Comparison of ENCODE assay signal across 9 mouse cellular contexts in the genomic region with DNA sequence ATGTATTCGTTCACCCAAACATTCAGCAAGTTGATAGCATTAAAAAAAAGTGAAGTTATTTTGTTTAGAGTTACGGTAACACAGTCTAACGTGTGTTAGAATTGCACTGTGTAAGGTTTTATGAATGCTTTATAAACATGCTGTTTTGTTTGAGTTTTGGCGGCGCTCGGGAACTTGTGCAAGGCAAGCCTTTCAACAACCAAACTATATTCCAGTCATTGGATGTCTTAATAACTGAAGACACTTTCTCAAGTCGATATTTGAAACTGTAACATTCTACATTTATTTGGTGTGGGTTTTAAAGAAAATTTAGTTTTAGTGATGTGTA. TPM values are rescaled to one million over a fixed set of nuclear protein-coding genes. Genes with fewer than 3 reads are reported as not detected.
DNase-seq lines count a peak whose midpoint lies in the region; ATAC-seq and TF ChIP-seq lines count a peak whose summit lies in the region.
"Had no signal": no experiment of that assay in that cellular context is flagged by ENCODE, and none has a peak within 500 bp of the region (broad histone marks: within the 10 kb centered on the region; RNA-seq: fewer than 3 reads in every experiment).

No protein-coding gene starts in this region.

- peak overlapping the region; percentile 74 for H3K4me3 ChIP-seq in lung, adult 2 months (replicated peaks; ENCODE audit: extremely low read depth, low read depth, low read length)
- H3K4me3 ChIP-seq in embryonic facial prominence, embryonic 15.5 days (replicated peaks): peak overlapping the region; percentile 85
- peak overlapping the region; percentile 82 for H3K4me3 ChIP-seq in intestine, embryonic 16.5 days (ENCODE audit: low read length)
- H3K4me3 ChIP-seq in neural tube, embryonic 13.5 days: peak overlapping the region; percentile 66

- no peak for DNase-seq in lung, adult 2 months
- no peak for DNase-seq in lung, adult 18-20 months
- DNase-seq in spleen, adult 12 weeks (ENCODE audit: low spot score): no peak
- no peak for DNase-seq in layer of hippocampus, adult 9-11 months
- DNase-seq in thymus, postnatal 36 days: no peak

- no peaks in the 10 kb centered on the region for H3K36me3 ChIP-seq in embryonic facial prominence, embryonic 15.5 days
- no peaks in the 10 kb centered on the region for H3K36me3 ChIP-seq in intestine, embryonic 16.5 days (ENCODE audit: control insufficient read depth, insufficient read depth, low read length)
- no peaks in the 10 kb centered on the region for H3K36me3 ChIP-seq in neural tube, embryonic 13.5 days

- TF ChIP-seq POLR2A in lung, adult 2 months (IDR thresholded peaks at IDR 0.05; ENCODE audit: borderline replicate concordance, extremely low read depth, low read depth, low read length): no peak

- no peak overlapping the region for H3K27ac ChIP-seq in embryonic facial prominence, embryonic 15.5 days (replicated peaks)
- no peak overlapping the region for H3K27ac ChIP-seq in intestine, embryonic 16.5 days (ENCODE audit: low read length)
- H3K27ac ChIP-seq in neural tube, embryonic 13.5 days (replicated peaks): peak overlapping the region; percentile 83; the same call in 1 of the 2 replicates

- no peaks in the 10 kb centered on the region for H3K9me3 ChIP-seq in embryonic facial prominence, embryonic 15.5 days (replicated peaks)
- H3K9me3 ChIP-seq in intestine, embryonic 16.5 days (ENCODE audit: control insufficient read depth, low read length): no peaks in the 10 kb centered on the region
- H3K9me3 ChIP-seq in neural tube, embryonic 13.5 days: no peaks in the 10 kb centered on the region

- peak overlapping the region; percentile 81; the same call in 1 of the 2 replicates for H3K9ac ChIP-seq in embryonic facial prominence, embryonic 15.5 days
- H3K9ac ChIP-seq in intestine, embryonic 16.5 days (ENCODE audit: low read depth, low read length): peak overlapping the region; percentile 94
- H3K9ac ChIP-seq in neural tube, embryonic 13.5 days: peak overlapping the region; percentile 83

- ATAC-seq in embryonic facial prominence, embryonic 15.5 days (ENCODE audit: insufficient number of reproducible peaks, low FRiP score, low TSS enrichment, low read depth): no peak
- ATAC-seq in intestine, embryonic 16.5 days: no peak
- ATAC-seq in neural tube, embryonic 13.5 days (ENCODE audit: low read depth): no peak

- peak overlapping the region; percentile 80 for H3K4me2 ChIP-seq in embryonic facial prominence, embryonic 15.5 days (replicated peaks)
- H3K4me2 ChIP-seq in intestine, embryonic 16.5 days (ENCODE audit: low read depth, low read length): peak overlapping the region; percentile 61
- peak overlapping the region; percentile 65 for H3K4me2 ChIP-seq in neural tube, embryonic 13.5 days

- no peaks in the 10 kb centered on the region for H3K4me1 ChIP-seq in lung, adult 2 months (ENCODE audit: control insufficient read depth, insufficient read depth, low read length)
- peaks cover 17% of the 10 kb centered on the region for H3K4me1 ChIP-seq in embryonic facial prominence, embryonic 15.5 days
- peaks cover 9% of the 10 kb centered on the region; the same call in 1 of the 2 replicates for H3K4me1 ChIP-seq in intestine, embryonic 16.5 days (ENCODE audit: control insufficient read depth, insufficient read depth, low read length)
- peaks cover 17% of the 10 kb centered on the region for H3K4me1 ChIP-seq in neural tube, embryonic 13.5 days (replicated peaks)

- no peaks in the 10 kb centered on the region for H3K27me3 ChIP-seq in embryonic facial prominence, embryonic 15.5 days
- no peaks in the 10 kb centered on the region for H3K27me3 ChIP-seq in intestine, embryonic 16.5 days (replicated peaks; ENCODE audit: control insufficient read depth, insufficient read depth, low read length)
- H3K27me3 ChIP-seq in neural tube, embryonic 13.5 days: peaks cover 5% of the 10 kb centered on the region; the same call in 1 of the 2 replicates

- no peak for TF ChIP-seq CTCF in lung, adult 2 months (IDR thresholded peaks at IDR 0.05; ENCODE audit: insufficient read depth, low read length)

- 5% methylated on average over 7 of the region's 7 CpGs for WGBS in lung, adult 2 months
- 5% methylated on average over 7 of the region's 7 CpGs for WGBS in embryonic facial prominence, embryonic 15.5 days
- 5% methylated on average over 7 of the region's 7 CpGs for WGBS in intestine, embryonic 16.5 days
- 18% methylated on average over 7 of the region's 7 CpGs for WGBS in neural tube, embryonic 13.5 days

RNA-seq across cellular contexts. Expression of a gene that starts 1.2 kb away (rescaled TPM):
- polyA plus RNA-seq in lung, adult 2 months (2012; rRNA removed): 7.7 and 8.2 TPM in 2 replicates
- polyA plus RNA-seq in embryonic facial prominence, embryonic 15.5 days (2015; fragmentation: Nextera tagmentation; extraction: Ambion mirVana): 18.8 and 19.5 TPM in 2 replicates
- 45.0 and 45.9 TPM in 2 replicates for polyA plus RNA-seq in intestine, embryonic 16.5 days (2015; fragmentation: Nextera tagmentation; extraction: Ambion mirVana)
- 35.2 and 37.0 TPM in 2 replicates for polyA plus RNA-seq in neural tube, embryonic 13.5 days (2015; fragmentation: Nextera tagmentation; extraction: Ambion mirVana)

RNA-seq across cellular contexts. Expression of a gene that starts 39.6 kb away (rescaled TPM):
- polyA plus RNA-seq in lung, adult 2 months (2012; rRNA removed): 0.11 and 0.38 TPM in 2 replicates
- not detected in 2 replicates for polyA plus RNA-seq in embryonic facial prominence, embryonic 15.5 days (2015; fragmentation: Nextera tagmentation; extraction: Ambion mirVana)
- 4.6 and 7.6 TPM in 2 replicates for polyA plus RNA-seq in intestine, embryonic 16.5 days (2015; fragmentation: Nextera tagmentation; extraction: Ambion mirVana)
- not detected in 2 replicates for polyA plus RNA-seq in neural tube, embryonic 13.5 days (2015; fragmentation: Nextera tagmentation; extraction: Ambion mirVana)
- polyA plus RNA-seq: large intestine, adult 2 months had no signal
